31 mouse cellular contexts compared by ENCODE assay signal in genomic region chr2:135019588-135019987, GRCm38 (mm10).
"Had no signal": no experiment of that assay in that cellular context is flagged by ENCODE, and none has a peak within 500 bp of the region (broad histone marks: within the 10 kb centered on the region; RNA-seq: fewer than 3 reads in every experiment).

No protein-coding gene starts in this region.

- ATAC-seq: liver, embryonic 12.5 days; liver, postnatal 0 days; lung, postnatal 0 days; midbrain, embryonic 15.5 days; midbrain, embryonic 16.5 days had no signal

- H3K27ac ChIP-seq: limb, embryonic 10.5 days; limb, embryonic 13.5 days; limb, embryonic 15.5 days; liver, embryonic 12.5 days; liver, embryonic 13.5 days; liver, embryonic 14.5 days; liver, embryonic 15.5 days; lung, embryonic 15.5 days; macrophage; midbrain, embryonic 10.5 days; midbrain, embryonic 12.5 days; midbrain, embryonic 15.5 days; neural tube, embryonic 12.5 days; neural tube, embryonic 13.5 days had no signal

- H3K4me3 ChIP-seq: limb, embryonic 10.5 days; limb, embryonic 12.5 days; limb, embryonic 13.5 days; limb, embryonic 15.5 days; liver, embryonic 12.5 days; liver, embryonic 13.5 days; liver, embryonic 15.5 days; lung, embryonic 15.5 days; megakaryocyte, embryonic 14.5 days; midbrain, embryonic 10.5 days; midbrain, embryonic 12.5 days; midbrain, embryonic 15.5 days; myocyte; neural tube, embryonic 12.5 days; neural tube, embryonic 13.5 days had no signal

- H3K9ac ChIP-seq: limb, embryonic 12.5 days; limb, embryonic 13.5 days; limb, embryonic 15.5 days; liver, embryonic 12.5 days; liver, embryonic 13.5 days; liver, embryonic 14.5 days; liver, embryonic 15.5 days; liver, postnatal 0 days; lung, embryonic 14.5 days; lung, embryonic 15.5 days; midbrain, embryonic 12.5 days; midbrain, embryonic 15.5 days; neural tube, embryonic 12.5 days; neural tube, embryonic 13.5 days had no signal

- H3K27me3 ChIP-seq: limb, embryonic 12.5 days; limb, embryonic 13.5 days; limb, embryonic 15.5 days; liver, embryonic 12.5 days; liver, embryonic 13.5 days; liver, embryonic 15.5 days; lung, embryonic 15.5 days; megakaryocyte, embryonic 14.5 days; midbrain, embryonic 12.5 days; midbrain, embryonic 15.5 days; neural tube, embryonic 12.5 days; neural tube, embryonic 13.5 days had no signal

- H3K4me1 ChIP-seq: liver, embryonic 12.5 days; liver, embryonic 13.5 days; liver, embryonic 15.5 days; midbrain, embryonic 10.5 days; midbrain, embryonic 12.5 days; midbrain, embryonic 15.5 days; neural tube, embryonic 12.5 days had no signal

- H3K36me3 ChIP-seq: limb, embryonic 10.5 days; limb, embryonic 12.5 days; limb, embryonic 13.5 days; limb, embryonic 15.5 days; liver, embryonic 12.5 days; liver, embryonic 13.5 days; liver, embryonic 15.5 days; lung, embryonic 15.5 days; midbrain, embryonic 10.5 days; midbrain, embryonic 12.5 days; midbrain, embryonic 15.5 days; neural tube, embryonic 12.5 days; neural tube, embryonic 13.5 days had no signal

- H3K4me2 ChIP-seq: limb, embryonic 12.5 days; limb, embryonic 13.5 days; limb, embryonic 15.5 days; liver, embryonic 11.5 days; liver, embryonic 12.5 days; liver, embryonic 13.5 days; liver, embryonic 15.5 days; lung, embryonic 14.5 days; lung, embryonic 15.5 days; midbrain, embryonic 12.5 days; midbrain, embryonic 15.5 days; neural tube, embryonic 12.5 days; neural tube, embryonic 13.5 days had no signal

- H3K9me3 ChIP-seq: limb, embryonic 10.5 days; limb, embryonic 12.5 days; limb, embryonic 13.5 days; limb, embryonic 15.5 days; liver, embryonic 12.5 days; liver, embryonic 13.5 days; liver, embryonic 15.5 days; lung, embryonic 15.5 days; megakaryocyte, embryonic 14.5 days; midbrain, embryonic 10.5 days; midbrain, embryonic 12.5 days; midbrain, embryonic 15.5 days; neural tube, embryonic 12.5 days; neural tube, embryonic 13.5 days had no signal

- DNase-seq: left cerebral cortex, postnatal 4 days; liver; liver, embryonic 13.5 days; liver, postnatal 0 days; lung, adult 18-20 months; lung, adult 2 months; lung, embryonic 14.5 days; lung, postnatal 10 days; lung, postnatal 14 days; lung, postnatal 36 days; lung, postnatal 4 days; midbrain, embryonic 14.5 days had no signal
